Mouse (Mus musculus) CH12.LX (cell line): Measurements from ENCODE around the gene Dnajc9. TPM values are rescaled to one million over a fixed set of nuclear protein-coding genes. Genes with fewer than 3 reads are reported as not detected.

Experiments
- DNase-seq: peaks from one replicate; pipeline ENCODE4 v3.0.0-alpha.2; 2013; ENCODE audit errors: extremely low read depth
- H3K27ac ChIP-seq: 2 replicates; pipeline ENCODE4 v1.5.1; 2012; ENCODE audit warnings: low read depth, mild to moderate bottlenecking, control low read depth, moderate library complexity; ENCODE audit not compliant: insufficient read depth
- H3K27me3 ChIP-seq: replicated peaks from 2 replicates; pipeline ENCODE3; 2012; ENCODE audit warnings: inconsistent platforms
- H3K36me3 ChIP-seq, 2 experiments: replicated peaks in 1 of 2; 2 replicates each; pipeline versions ENCODE3 to v1.6.1; 2012; ENCODE audit warnings: inconsistent platforms in 1 of 2, low read length in 1 of 2, mild to moderate bottlenecking in 1 of 2, mixed read lengths in 1 of 2, moderate library complexity in 1 of 2; ENCODE audit not compliant: control insufficient read depth in 1 of 2, insufficient read depth in 1 of 2
- H3K4me1 ChIP-seq, 2 experiments: 2 replicates each; pipeline ENCODE4 v1.6.1; 2012; ENCODE audit warnings: inconsistent platforms in 1 of 2, moderate library complexity in 1 of 2; ENCODE audit not compliant: insufficient read depth in 2 of 2, control insufficient read depth in 1 of 2
- H3K4me2 ChIP-seq: 2 replicates; pipeline ENCODE4 v1.6.1; 2012; ENCODE audit warnings: low read depth, mild to moderate bottlenecking, control low read depth; ENCODE audit not compliant: poor library complexity, insufficient read depth, severe bottlenecking
- H3K4me3 ChIP-seq, 3 experiments: fragments of 150-350 bp in 1 of 3; sonication (generic) in 1 of 3; replicated peaks in 1 of 3; 2 replicates each; pipeline versions ENCODE3 to v1.5.1; 2011 to 2012; ENCODE audit warnings: low read depth in 2 of 3, low read length in 2 of 3, mild to moderate bottlenecking in 2 of 3, moderate library complexity in 2 of 3, control low read depth in 1 of 3, improper control_type of control experiment in 1 of 3, inconsistent platforms in 1 of 3, mixed read lengths in 1 of 3; ENCODE audit not compliant: poor library complexity in 1 of 3
- H3K79me2 ChIP-seq: replicated peaks from 2 replicates; pipeline ENCODE4 v1.6.1; 2012; ENCODE audit warnings: mild to moderate bottlenecking, moderate library complexity; ENCODE audit not compliant: control insufficient read depth, poor library complexity, insufficient read depth, severe bottlenecking; ENCODE audit errors: extremely low read depth
- H3K9ac ChIP-seq: 2 replicates; pipeline ENCODE4 v1.6.1; 2012; ENCODE audit warnings: low read depth, mild to moderate bottlenecking, control low read depth, moderate library complexity; ENCODE audit not compliant: insufficient read depth
- H3K9me3 ChIP-seq: replicated peaks from 2 replicates; pipeline ENCODE3; 2012; ENCODE audit warnings: low read length, inconsistent platforms, mixed read lengths
- CHD1 ChIP-seq: IDR thresholded peaks from 2 replicates; pipeline ENCODE4 v1.6.1; 2012; ENCODE audit warnings: low read depth, low read length, improper control_type of control experiment, inconsistent platforms
- CHD2 ChIP-seq: IDR thresholded peaks from 2 replicates; pipeline ENCODE4 v1.6.1; 2011; ENCODE audit warnings: low read length, improper control_type of control experiment
- CTCF ChIP-seq, 2 experiments: IDR thresholded peaks in 1 of 2; conservative IDR thresholded peaks in 1 of 2; 2 replicates each; pipeline ENCODE4 v1.5.1; 2011 to 2012; ENCODE audit warnings: low read depth in 2 of 2, low read length in 2 of 2, improper control_type of control experiment in 1 of 2, inconsistent platforms in 1 of 2, mild to moderate bottlenecking in 1 of 2, moderate library complexity in 1 of 2
- ELF1 ChIP-seq: IDR thresholded peaks from 2 replicates; pipeline ENCODE4 v1.6.1; 2014; ENCODE audit warnings: low read depth, mild to moderate bottlenecking, inconsistent platforms, low read length, improper control_type of control experiment
- EP300 ChIP-seq: IDR thresholded peaks from 2 replicates; pipeline ENCODE4 v1.6.1; 2011; ENCODE audit warnings: low read length, improper control_type of control experiment
- GABPA ChIP-seq: IDR thresholded peaks from 2 replicates; pipeline ENCODE4 v1.6.1; 2012; ENCODE audit warnings: low read depth, low read length, improper control_type of control experiment, inconsistent platforms; ENCODE audit not compliant: insufficient replicate concordance
- HCFC1 ChIP-seq: IDR thresholded peaks from 2 replicates; pipeline ENCODE4 v1.6.1; 2012; ENCODE audit warnings: low read depth, mild to moderate bottlenecking, inconsistent platforms, low read length, improper control_type of control experiment
- IRF4 ChIP-seq: IDR thresholded peaks from 2 replicates; pipeline ENCODE4 v1.6.1; 2014; ENCODE audit warnings: low read depth, mild to moderate bottlenecking, inconsistent platforms, low read length, improper control_type of control experiment
- JUN ChIP-seq: IDR thresholded peaks from 2 replicates; pipeline ENCODE4 v1.6.1; 2011; ENCODE audit warnings: low read depth, mild to moderate bottlenecking, low read length, improper control_type of control experiment, moderate library complexity; ENCODE audit not compliant: insufficient read depth
- JUND ChIP-seq: conservative IDR thresholded peaks from 2 replicates; pipeline ENCODE4 v1.6.1; 2011; ENCODE audit warnings: low read depth, low read length, improper control_type of control experiment
- KAT2A ChIP-seq: IDR thresholded peaks from 2 replicates; pipeline ENCODE4 v1.6.1; 2012; ENCODE audit warnings: low read length, improper control_type of control experiment, inconsistent platforms; ENCODE audit not compliant: insufficient replicate concordance
- MAFK ChIP-seq: IDR thresholded peaks from 2 replicates; pipeline ENCODE4 v1.6.1; 2011; ENCODE audit warnings: low read length, improper control_type of control experiment; ENCODE audit not compliant: insufficient replicate concordance
- MAX ChIP-seq: IDR thresholded peaks from 2 replicates; pipeline ENCODE4 v1.6.1; 2011; ENCODE audit warnings: low read length, improper control_type of control experiment
- MAZ ChIP-seq: IDR thresholded peaks from 2 replicates; pipeline ENCODE4 v1.6.1; 2012; ENCODE audit warnings: low read depth, mild to moderate bottlenecking, inconsistent platforms, low read length, improper control_type of control experiment, moderate library complexity
- MEF2A ChIP-seq: IDR thresholded peaks from 2 replicates; pipeline ENCODE4 v1.6.1; 2014; ENCODE audit warnings: low read depth, mild to moderate bottlenecking, inconsistent platforms, low read length, improper control_type of control experiment, borderline replicate concordance
- MXI1 ChIP-seq: IDR thresholded peaks from 2 replicates; pipeline ENCODE4 v1.6.1; 2011; ENCODE audit warnings: mild to moderate bottlenecking, low read depth, low read length, improper control_type of control experiment
- MYC ChIP-seq: IDR thresholded peaks from 2 replicates; pipeline ENCODE4 v1.6.1; 2011; ENCODE audit warnings: low read depth, mild to moderate bottlenecking, improper control_type of control experiment, low read length
- NELFE ChIP-seq: IDR thresholded peaks from 2 replicates; pipeline ENCODE4 v1.6.1; 2011; ENCODE audit warnings: low read depth, low read length, improper control_type of control experiment
- NRF1 ChIP-seq: IDR thresholded peaks from 2 replicates; pipeline ENCODE4 v1.6.1; 2014; ENCODE audit warnings: low read depth, mild to moderate bottlenecking, inconsistent platforms, low read length, improper control_type of control experiment, moderate library complexity
- POLR2A ChIP-seq: IDR thresholded peaks from 2 replicates; pipeline ENCODE4 v1.6.1; 2011; ENCODE audit warnings: low read depth, mild to moderate bottlenecking, improper control_type of control experiment, low read length
- POLR2AphosphoS2 ChIP-seq: IDR thresholded peaks from 2 replicates; pipeline ENCODE4 v1.6.1; 2011; ENCODE audit warnings: low read depth, low read length, improper control_type of control experiment
- RAD21 ChIP-seq: IDR thresholded peaks from 2 replicates; pipeline ENCODE4 v1.6.1; 2011; ENCODE audit warnings: low read depth, mild to moderate bottlenecking, low read length, improper control_type of control experiment, moderate library complexity
- RCOR1 ChIP-seq: conservative IDR thresholded peaks from 2 replicates; pipeline ENCODE4 v1.6.1; 2012; ENCODE audit warnings: low read depth, mild to moderate bottlenecking, inconsistent platforms, low read length, improper control_type of control experiment
- SMC3 ChIP-seq: IDR thresholded peaks from 2 replicates; pipeline ENCODE4 v1.6.1; 2011; ENCODE audit warnings: low read depth, low read length, improper control_type of control experiment
- USF1 ChIP-seq: IDR thresholded peaks from 2 replicates; pipeline ENCODE4 v1.6.1; 2014; ENCODE audit warnings: low read depth, mild to moderate bottlenecking, inconsistent platforms, low read length, improper control_type of control experiment
- ZC3H11A ChIP-seq: IDR thresholded peaks from 2 replicates; pipeline ENCODE4 v1.6.1; 2012; ENCODE audit warnings: low read depth, mild to moderate bottlenecking, inconsistent platforms, low read length, improper control_type of control experiment
- dilution Hi-C: fragments of 300-500 bp; cut with MboI; formaldehyde crosslinking; loops from 2 replicates; pipeline ENCODE4 v1.14.3; 2020; ENCODE audit warnings: low sequenced_read_pairs; ENCODE audit not compliant: extremely low pct_unique_long_range_greater_than_20kb, extremely low pct_ligation_motif_present
- in situ Hi-C: fragments of 300-500 bp; cut with MboI; formaldehyde crosslinking; loops from 3 replicates; pipeline ENCODE4 v1.14.3; 2019; ENCODE audit warnings: low sequenced_read_pairs, low pct_ligation_motif_present, low pct_unique_long_range_greater_than_20kb, mixed read lengths
- polyA plus RNA-seq: library from polyadenylated mRNA; unstranded; fragments of >175 nt; gene quantifications from 2 replicates; pipeline ENCODE4 v1.2.1, GENCODE M21; 2012; ENCODE audit warnings: low read depth; ENCODE audit not compliant: insufficient read length
- total RNA-seq, 2 experiments: library from RNA; depleted of rRNA; stranded (reverse); fragments of 300-350 nt in 1 of 2; fragments of >200 nt in 1 of 2; gene quantifications; 2 replicates each; pipeline ENCODE4 v1.2.3; 2012 to 2014

The Dnajc9 gene
- total and polyA plus RNA-seq, 3 experiments, result 123 to 223 (median 166) TPM

DNA sequence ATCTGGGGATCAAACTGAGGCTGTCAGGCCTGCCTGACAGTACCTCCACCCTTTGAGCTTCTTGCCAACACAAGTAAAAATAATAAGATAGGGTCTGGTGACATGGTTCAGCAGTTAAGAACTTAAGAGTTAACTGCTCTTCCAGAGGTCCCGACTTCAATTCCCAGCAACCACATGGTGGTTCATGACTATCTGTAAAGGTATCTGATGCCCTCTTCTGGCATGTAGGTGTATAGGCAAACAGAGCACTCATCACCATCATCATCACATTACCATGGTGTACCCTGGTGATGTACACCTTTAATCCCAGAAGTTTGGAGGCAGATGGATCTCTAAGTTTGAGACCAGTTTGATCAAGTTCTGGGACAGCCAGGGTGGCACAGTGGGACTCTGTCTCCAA, 39.9 kb upstream of the Dnajc9 start:
- dilution Hi-C loops, result no loop called here
- in situ Hi-C loops, result no loop called here

GRCm38 (mm10) chr14:20423046-20423445, 34.3 kb upstream of the Dnajc9 start:
- dilution Hi-C loops, result no loop called here

More for the DNA sequence above, 39.9 kb upstream of the Dnajc9 start:
- no peaks in the 10 kb centered on the region for H3K79me2 ChIP-seq
- no peaks in the 10 kb centered on the region for H3K27me3 ChIP-seq
- H3K4me3 ChIP-seq, result no peak overlapping the region
- H3K4me1 ChIP-seq, result no peaks in the 10 kb centered on the region
- H3K27ac ChIP-seq, result no peak overlapping the region
- H3K4me2 ChIP-seq, result no peak overlapping the region
- TF ChIP-seq RCOR1, result no peak
- no peak for TF ChIP-seq JUN
- no peak for TF ChIP-seq IRF4
- no peak for TF ChIP-seq JUND
- peak; percentile 89 for TF ChIP-seq MYC
- peak; percentile 47 for TF ChIP-seq SMC3
- no peak for TF ChIP-seq ELF1
- TF ChIP-seq CHD1, result no peak
- no peak for TF ChIP-seq MAX
- TF ChIP-seq HCFC1, result no peak
- peak; percentile 61 for TF ChIP-seq RAD21
- no peak for TF ChIP-seq MAFK
- TF ChIP-seq POLR2AphosphoS2, result no peak
- TF ChIP-seq CTCF (conservative IDR thresholded peaks at IDR 0.05 in 1 of 2, IDR thresholded peaks at IDR 0.05 in 1 of 2; ENCODE audit: low read depth in 2 of 2, low read length in 2 of 2), result peak; percentile 45 to 64; a peak in 3 of 4 replicates
- TF ChIP-seq MAZ, result no peak
- H3K9ac ChIP-seq, result no peak overlapping the region
- DNase-seq, result peak; percentile 23
- H3K9me3 ChIP-seq, result no peaks in the 10 kb centered on the region
- H3K36me3 ChIP-seq, result no peaks in the 10 kb centered on the region

More at GRCm38 (mm10) chr14:20423046-20423445, 34.3 kb upstream of the Dnajc9 start:
- TF ChIP-seq MEF2A (no peak), CTCF (conservative IDR thresholded peaks at IDR 0.05 in 1 of 2, IDR thresholded peaks at IDR 0.05 in 1 of 2; ENCODE audit: low read depth in 2 of 2, low read length in 2 of 2) (no peak), RAD21 (no peak), NRF1 (no peak), MYC (no peak), ZC3H11A (no peak), POLR2A (no peak), KAT2A (no peak), USF1 (no peak), MAZ (no peak), HCFC1 (no peak), EP300 (no peak), MXI1 (no peak), NELFE (no peak), CHD1 (no peak), ELF1 (no peak), GABPA (no peak), CHD2 (no peak), SMC3 (no peak)
- H3K4me1 ChIP-seq, result peaks cover 9 to 16% of the 10 kb centered on the region in 2 experiments
- in situ Hi-C loops, result no loop called here
- H3K9ac ChIP-seq, result no peak overlapping the region
- no peaks in the 10 kb centered on the region for H3K36me3 ChIP-seq
- no peak overlapping the region for H3K4me3 ChIP-seq
- H3K9me3 ChIP-seq, result no peaks in the 10 kb centered on the region
- no peaks in the 10 kb centered on the region for H3K27me3 ChIP-seq
- H3K4me2 ChIP-seq, result no peak overlapping the region
- no peaks in the 10 kb centered on the region for H3K79me2 ChIP-seq
- DNase-seq, result no peak
- no peak overlapping the region for H3K27ac ChIP-seq
